Mouse (Mus musculus): ENCODE measurements at regions not wholly inside any gene's neighbourhood (a gene's known extent, or its start where the extent isn't known, plus 50 kb on each side); places are given as distances from the start of the nearest gene placed in this dataset.

GRCm38 (mm10) chr9:116314803-116315202 lies 139.6 kb upstream of the Tgfbr2 start:
- no peak for TF ChIP-seq CTCF (IDR thresholded peaks at IDR 0.05)
- DNase-seq (ENCODE audit: low read depth, low spot score) = no peak
- POLR2A ChIA-PET = no interaction called here
- no peak for ATAC-seq
- in situ Hi-C loops (cut with MboI; ENCODE audit: low pct_unique_long_range_greater_than_20kb) = no loop called here
- H3K27me3 ChIP-seq = no peaks in the 10 kb centered on the region
- CTCF ChIA-PET = no interaction called here

GRCm38 (mm10) chr9:116313932-116314790 lies 139.0 kb upstream of the Tgfbr2 start:
- ChIA-PET CTCF (no interaction called here), POLR2A (no interaction called here)
- ATAC-seq = no peak
- TF ChIP-seq CTCF (IDR thresholded peaks at IDR 0.05) = no peak
- DNase-seq (ENCODE audit: low read depth, low spot score) = no peak
- no peaks in the 10 kb centered on the region for H3K27me3 ChIP-seq
- in situ Hi-C loops (cut with MboI; ENCODE audit: low pct_unique_long_range_greater_than_20kb) = no loop called here

- ChIA-PET CTCF (interaction anchor here (0.7 to 1.3 kb wide), 2 partner anchors 12 to 21 kb away, joined by 3 read pairs; no protein-coding TSS in a partner anchor), POLR2A (no interaction called here)
- TF ChIP-seq CTCF (IDR thresholded peaks at IDR 0.05) = no peak
- no peaks in the 10 kb centered on the region for H3K27me3 ChIP-seq
- in situ Hi-C loops (cut with MboI; ENCODE audit: low pct_unique_long_range_greater_than_20kb) = no loop called here
- DNase-seq (ENCODE audit: low read depth, low spot score) (peak; percentile 28), ATAC-seq (peak; percentile 54)
Observed at GRCm38 (mm10) chr9:116311364-116311763, 136.2 kb upstream of the Tgfbr2 start.

- DNase-seq (ENCODE audit: low read depth, low spot score) = no peak
- no peak for TF ChIP-seq CTCF (IDR thresholded peaks at IDR 0.05)
- CTCF ChIA-PET = interaction anchor here (0.7 kb wide), 1 partner anchor 31 kb away, joined by 3 read pairs; no protein-coding TSS in a partner anchor
- H3K27me3 ChIP-seq = no peaks in the 10 kb centered on the region
- no peak for ATAC-seq
- POLR2A ChIA-PET = no interaction called here
- in situ Hi-C loops (cut with MboI; ENCODE audit: low pct_unique_long_range_greater_than_20kb) = no loop called here
Observed at GRCm38 (mm10) chr9:116301602-116302001, 126.4 kb upstream of the Tgfbr2 start.

- DNase-seq (ENCODE audit: low read depth, low spot score) = no peak
- no peak for ATAC-seq
- in situ Hi-C loops (cut with MboI; ENCODE audit: low pct_unique_long_range_greater_than_20kb) = no loop called here
- no peaks in the 10 kb centered on the region for H3K27me3 ChIP-seq
- POLR2A ChIA-PET = interaction anchor here (0.6 kb wide), 1 partner anchor 1149 kb away, joined by 4 read pairs; no protein-coding TSS in a partner anchor
- CTCF ChIA-PET = no interaction called here
- TF ChIP-seq CTCF (IDR thresholded peaks at IDR 0.05) = no peak
Observed at GRCm38 (mm10) chr9:116298791-116299190, 123.6 kb upstream of the Tgfbr2 start.

- DNase-seq (ENCODE audit: low read depth, low spot score) (no peak), ATAC-seq (no peak)
- H3K27me3 ChIP-seq = no peaks in the 10 kb centered on the region
- in situ Hi-C loops (cut with MboI; ENCODE audit: low pct_unique_long_range_greater_than_20kb) = no loop called here
- no peak for TF ChIP-seq CTCF (IDR thresholded peaks at IDR 0.05)
- ChIA-PET POLR2A (no interaction called here), CTCF (interaction anchor here (1.4 kb wide), 1 partner anchor 29 kb away, joined by 4 read pairs; no protein-coding TSS in a partner anchor)
Observed at GRCm38 (mm10) chr9:116296349-116296748, 121.2 kb upstream of the Tgfbr2 start.

GRCm38 (mm10) chr9:116294073-116294472 lies 118.9 kb upstream of the Tgfbr2 start:
- DNase-seq (ENCODE audit: low read depth, low spot score) (no peak), ATAC-seq (no peak)
- in situ Hi-C loops (cut with MboI; ENCODE audit: low pct_unique_long_range_greater_than_20kb) = no loop called here
- CTCF ChIA-PET = no interaction called here
- no peaks in the 10 kb centered on the region for H3K27me3 ChIP-seq
- TF ChIP-seq CTCF (IDR thresholded peaks at IDR 0.05) = no peak
- POLR2A ChIA-PET = interaction anchor here (1.2 kb wide), 1 partner anchor 12 kb away, joined by 3 read pairs; no protein-coding TSS in a partner anchor

GRCm38 (mm10) chr9:116293110-116293509 lies 118.0 kb upstream of the Tgfbr2 start:
- CTCF ChIA-PET = no interaction called here
- POLR2A ChIA-PET = interaction anchor here (0.7 to 1.2 kb wide), 2 partner anchors 12 to 728 kb away, joined by 3 to 4 read pairs; no protein-coding TSS in a partner anchor
- no peak for ATAC-seq
- TF ChIP-seq CTCF (IDR thresholded peaks at IDR 0.05) = no peak
- DNase-seq (ENCODE audit: low read depth, low spot score) = no peak
- no peaks in the 10 kb centered on the region for H3K27me3 ChIP-seq
- in situ Hi-C loops (cut with MboI; ENCODE audit: low pct_unique_long_range_greater_than_20kb) = no loop called here

GRCm38 (mm10) chr9:116291624-116292023 lies 116.5 kb upstream of the Tgfbr2 start:
- H3K27me3 ChIP-seq = no peaks in the 10 kb centered on the region
- no peak for ATAC-seq
- CTCF ChIA-PET = interaction anchor here (1.2 kb wide), 1 partner anchor 8 kb away, joined by 3 read pairs; no protein-coding TSS in a partner anchor
- TF ChIP-seq CTCF (IDR thresholded peaks at IDR 0.05) = no peak
- DNase-seq (ENCODE audit: low read depth, low spot score) = no peak
- POLR2A ChIA-PET = no interaction called here
- in situ Hi-C loops (cut with MboI; ENCODE audit: low pct_unique_long_range_greater_than_20kb) = no loop called here

GRCm38 (mm10) chr9:116290896-116291295 lies 115.7 kb upstream of the Tgfbr2 start:
- CTCF ChIA-PET = no interaction called here
- in situ Hi-C loops (cut with MboI; ENCODE audit: low pct_unique_long_range_greater_than_20kb) = no loop called here
- no peaks in the 10 kb centered on the region for H3K27me3 ChIP-seq
- POLR2A ChIA-PET = no interaction called here
- no peak for TF ChIP-seq CTCF (IDR thresholded peaks at IDR 0.05)
- DNase-seq (ENCODE audit: low read depth, low spot score) (no peak), ATAC-seq (no peak)

- TF ChIP-seq CTCF (IDR thresholded peaks at IDR 0.05) = no peak
- ChIA-PET CTCF (interaction anchor here (1.5 kb wide), 1 partner anchor 11 kb away, joined by 4 read pairs; no protein-coding TSS in a partner anchor), POLR2A (no interaction called here)
- in situ Hi-C loops (cut with MboI; ENCODE audit: low pct_unique_long_range_greater_than_20kb) = no loop called here
- ATAC-seq = no peak
- H3K27me3 ChIP-seq = no peaks in the 10 kb centered on the region
- DNase-seq (ENCODE audit: low read depth, low spot score) = no peak
Observed at GRCm38 (mm10) chr9:116285691-116286431, 110.7 kb upstream of the Tgfbr2 start.

All from Patski (cell line).